In genomic region chr15:99223585-99224207, GRCm38 (mm10) we compare ENCODE assay signal across 8 mouse cellular contexts. TPM values are rescaled to one million over a fixed set of nuclear protein-coding genes. Genes with fewer than 3 reads are reported as not detected.
DNase-seq lines count a peak whose midpoint lies in the region; ATAC-seq and TF ChIP-seq lines count a peak whose summit lies in the region.

No protein-coding gene starts in this region.

- no peak overlapping the region for H3K27ac ChIP-seq in heart, embryonic 15.5 days
- H3K27ac ChIP-seq in liver, embryonic 16.5 days (ENCODE audit: low read length) = no peak overlapping the region
- H3K27ac ChIP-seq in olfactory bulb, adult 2 months (ENCODE audit: insufficient read depth, low read depth, low read length) = peak overlapping the region; percentile 91

- no peaks in the 10 kb centered on the region for H3K9me3 ChIP-seq in heart, embryonic 15.5 days (replicated peaks)
- H3K9me3 ChIP-seq in liver, embryonic 16.5 days (replicated peaks; ENCODE audit: control insufficient read depth, low read length) = no peaks in the 10 kb centered on the region

- peaks cover 93% of the 10 kb centered on the region for H3K27me3 ChIP-seq in heart, embryonic 15.5 days
- H3K27me3 ChIP-seq in liver, embryonic 16.5 days (ENCODE audit: control insufficient read depth, insufficient read depth, low read depth, low read length) = peaks cover 95% of the 10 kb centered on the region

- peak; percentile 32 for ATAC-seq in CD4-positive, CD25-positive, alpha-beta regulatory T cell, adult 4 months
- no peak for ATAC-seq in heart, embryonic 15.5 days (replicated peaks; ENCODE audit: insufficient number of reproducible peaks, insufficient read depth, low FRiP score, low read depth)
- 0 out of 2 replicates have a peak, but pooled peaks have one; percentile 19 for ATAC-seq in liver, embryonic 16.5 days (ENCODE audit: low read depth)
- no peak for ATAC-seq in monocyte, adult 5-6 weeks (replicated peaks; ENCODE audit: insufficient number of reproducible peaks, low FRiP score, low TSS enrichment, poor library complexity, severe bottlenecking)

- H3K36me3 ChIP-seq in heart, embryonic 15.5 days = no peaks in the 10 kb centered on the region
- no peaks in the 10 kb centered on the region for H3K36me3 ChIP-seq in liver, embryonic 16.5 days (ENCODE audit: control insufficient read depth, insufficient read depth)

- peak overlapping the region; percentile 49 for H3K9ac ChIP-seq in heart, embryonic 15.5 days
- no peak overlapping the region for H3K9ac ChIP-seq in liver, embryonic 16.5 days (ENCODE audit: low read depth, low read length)

- under 1% methylated on average over 46 of the region's 46 CpGs for WGBS in heart, embryonic 15.5 days
- under 1% methylated on average over 42 of the region's 46 CpGs for WGBS in liver, embryonic 16.5 days (ENCODE audit: insufficient replicate concordance)
- whole genome bisulfite sequencing in olfactory bulb, adult 2 months = under 1% methylated on average over 46 of the region's 46 CpGs

- TF ChIP-seq POLR2A in olfactory bulb, adult 2 months (IDR thresholded peaks at IDR 0.05; ENCODE audit: insufficient read depth, low read depth, low read length) = 0 out of 2 replicates have a peak, but pooled peaks have one; percentile 30

- peaks cover 40% of the 10 kb centered on the region for H3K4me1 ChIP-seq in heart, embryonic 15.5 days (replicated peaks)
- H3K4me1 ChIP-seq in liver, embryonic 16.5 days (ENCODE audit: control insufficient read depth, low read depth, low read length) = peaks cover 2% of the 10 kb centered on the region; the same call in 1 of the 2 replicates
- H3K4me1 ChIP-seq in olfactory bulb, adult 2 months (ENCODE audit: control insufficient read depth, insufficient read depth, low read length) = peaks cover 54% of the 10 kb centered on the region

- peak overlapping the region; percentile 92 for H3K4me2 ChIP-seq in heart, embryonic 15.5 days
- H3K4me2 ChIP-seq in liver, embryonic 16.5 days (ENCODE audit: low read depth, low read length) = peak overlapping the region; percentile 53

- TF ChIP-seq CTCF in olfactory bulb, adult 2 months (IDR thresholded peaks at IDR 0.05; ENCODE audit: insufficient read depth, low read depth, low read length) = no peak

- peak; percentile 27 for DNase-seq in NIH3T3 (ENCODE audit: low read depth)
- peak; percentile 33 for DNase-seq in embryo, embryonic 10 days (ENCODE audit: low spot score)
- DNase-seq in kidney, postnatal 36 days = peak; percentile 27 to 58

- peak overlapping the region; percentile 49 for H3K4me3 ChIP-seq in heart, embryonic 15.5 days
- peak overlapping the region; percentile 51 for H3K4me3 ChIP-seq in liver, embryonic 16.5 days (ENCODE audit: low read depth, low read length)
- peak overlapping the region; percentile 72 for H3K4me3 ChIP-seq in olfactory bulb, adult 2 months (ENCODE audit: insufficient read depth, low read depth, low read length)

RNA-seq across cellular contexts. Expression of gene Kcnh3, which starts 1.0 kb away (rescaled TPM):
- 1 to 10 TPM in 1 of 2 experiments, under 1 TPM in 1; 0.22 to 1.3 TPM for polyA plus RNA-seq in CD4-positive, CD25-positive, alpha-beta regulatory T cell, adult 4 months (2017; shearing (Covaris generic))
- polyA plus RNA-seq in heart, embryonic 15.5 days (2015; fragmentation: Nextera tagmentation; extraction: Ambion mirVana) = 0.44 and 1.1 TPM in 2 replicates
- 0.05 and 0.12 TPM in 2 replicates for polyA plus RNA-seq in liver, embryonic 16.5 days (2015; fragmentation: Nextera tagmentation; extraction: Ambion mirVana)
- polyA plus RNA-seq in olfactory bulb, adult 2 months (2012; ENCODE audit: insufficient read depth, insufficient read length, low replicate concordance, missing spikeins) = not detected in 2 replicates
- total RNA-seq in monocyte, adult 5-6 weeks (2017) = not detected in 3 replicates

RNA-seq across cellular contexts. Expression of gene Mcrs1, which starts 28.1 kb away (rescaled TPM):
- 10 to 100 TPM; 51.4 to 62.3 TPM for polyA plus RNA-seq in CD4-positive, CD25-positive, alpha-beta regulatory T cell, adult 4 months (2017; shearing (Covaris generic))
- 134 and 159 TPM in 2 replicates for polyA plus RNA-seq in heart, embryonic 15.5 days (2015; fragmentation: Nextera tagmentation; extraction: Ambion mirVana)
- polyA plus RNA-seq in liver, embryonic 16.5 days (2015; fragmentation: Nextera tagmentation; extraction: Ambion mirVana) = 35.8 and 38.4 TPM in 2 replicates
- not detected in 2 replicates for polyA plus RNA-seq in olfactory bulb, adult 2 months (2012; ENCODE audit: insufficient read depth, insufficient read length, low replicate concordance, missing spikeins)
- 41.0 to 47.6 TPM (median 47.0 TPM) in 3 replicates for total RNA-seq in monocyte, adult 5-6 weeks (2017)

Comparison
In these comparisons a context has a peak if more than half of its experiments do, and no peak if none do; other contexts are left out.
1. ATAC-seq: peak in CD4-positive, CD25-positive, alpha-beta regulatory T cell, adult 4 months (single experiment) and liver, embryonic 16.5 days (single experiment); none in heart, embryonic 15.5 days (single experiment) and monocyte, adult 5-6 weeks (single experiment).
2. Peak in every context shown above with its lines, with median percentiles within 50 percentile points of each other: DNase-seq and H3K4me3 ChIP-seq.